Mouse (Mus musculus) MEL (cell line): ENCODE results near the gene Iqschfp. TPM values are rescaled to one million over a fixed set of nuclear protein-coding genes. Genes with fewer than 3 reads are reported as not detected.

ENCODE experiments used
- DNase-seq: peaks from one replicate; pipeline ENCODE4 v3.0.0; 2011; ENCODE audit warnings: low read depth, low spot score
- H3K27ac ChIP-seq: 2 replicates; pipeline ENCODE4 v1.5.1; 2012; ENCODE audit warnings: low read depth, mild to moderate bottlenecking, control low read depth, low read length, moderate library complexity; ENCODE audit not compliant: control insufficient read depth
- H3K27me3 ChIP-seq, 2 experiments: fragments of 150-350 bp in 1 of 2; sonication (generic) in 1 of 2; 2 replicates each; pipeline ENCODE4 v1.6.1; 2012; ENCODE audit warnings: low read length in 2 of 2, mild to moderate bottlenecking in 2 of 2, improper control_type of control experiment in 1 of 2, moderate library complexity in 1 of 2; ENCODE audit not compliant: insufficient read depth in 2 of 2, control insufficient read depth in 1 of 2
- H3K36me3 ChIP-seq, 2 experiments: 2 replicates each; pipeline ENCODE4 v1.6.1; 2012 to 2014; ENCODE audit warnings: low read length in 2 of 2, improper control_type of control experiment in 1 of 2, inconsistent platforms in 1 of 2, mild to moderate bottlenecking in 1 of 2; ENCODE audit not compliant: insufficient read depth in 2 of 2, control insufficient read depth in 1 of 2
- H3K4me1 ChIP-seq, 2 experiments: fragments of 150-350 bp in 1 of 2; sonication (generic) in 1 of 2; 2 replicates each; pipeline ENCODE4 v1.6.1; 2012; ENCODE audit warnings: low read length in 2 of 2, improper control_type of control experiment in 1 of 2, mild to moderate bottlenecking in 1 of 2; ENCODE audit not compliant: insufficient read depth in 2 of 2, control insufficient read depth in 1 of 2
- H3K4me3 ChIP-seq, 2 experiments: fragments of 150-350 bp in 1 of 2; sonication (generic) in 1 of 2; 2 replicates each; pipeline ENCODE4 v1.5.1; 2012; ENCODE audit warnings: low read depth in 2 of 2, low read length in 2 of 2, mild to moderate bottlenecking in 2 of 2, moderate library complexity in 2 of 2, control low read depth in 1 of 2, improper control_type of control experiment in 1 of 2; ENCODE audit not compliant: control insufficient read depth in 1 of 2, insufficient read depth in 1 of 2
- H3K79me2 ChIP-seq: 2 replicates; pipeline ENCODE4 v1.6.1; 2012; ENCODE audit warnings: mild to moderate bottlenecking, low read length, moderate library complexity; ENCODE audit not compliant: control insufficient read depth, poor library complexity, insufficient read depth
- H3K9ac ChIP-seq: 2 replicates; pipeline ENCODE4 v1.6.1; 2012; ENCODE audit warnings: low read depth, mild to moderate bottlenecking, control low read depth, low read length, moderate library complexity; ENCODE audit not compliant: control insufficient read depth, poor library complexity, severe bottlenecking
- H3K9me3 ChIP-seq: fragments of 150-350 bp; sonication (generic); replicated peaks from 2 replicates; pipeline ENCODE4 v1.6.1; 2012; ENCODE audit warnings: mild to moderate bottlenecking, low read length, improper control_type of control experiment, moderate library complexity; ENCODE audit not compliant: insufficient read depth
- CHD2 ChIP-seq: IDR thresholded peaks from 2 replicates; pipeline ENCODE4 v1.6.1; 2011; ENCODE audit warnings: low read length, improper control_type of control experiment
- CTCF ChIP-seq, 3 experiments: IDR thresholded peaks in 2 of 3; conservative IDR thresholded peaks in 1 of 3; 2 replicates each; pipeline ENCODE4 v1.5.1; 2011 to 2012; ENCODE audit warnings: low read length in 3 of 3, low read depth in 2 of 3, mild to moderate bottlenecking in 2 of 3, improper control_type of control experiment in 1 of 3, inconsistent platforms in 1 of 3, mixed read lengths in 1 of 3, moderate library complexity in 1 of 3; ENCODE audit not compliant: control insufficient read depth in 1 of 3, insufficient read depth in 1 of 3, poor library complexity in 1 of 3, severe bottlenecking in 1 of 3
- E2F4 ChIP-seq: IDR thresholded peaks from 2 replicates; pipeline ENCODE4 v1.6.1; 2011; ENCODE audit warnings: low read depth, low read length, improper control_type of control experiment, borderline replicate concordance
- ELF1 ChIP-seq: IDR thresholded peaks from 2 replicates; pipeline ENCODE4 v1.6.1; 2014; ENCODE audit warnings: low read depth, mild to moderate bottlenecking, inconsistent platforms, low read length, improper control_type of control experiment, moderate library complexity
- EP300 ChIP-seq, 2 experiments: IDR thresholded peaks; 2 replicates each; pipeline ENCODE4 v1.6.1; 2011; ENCODE audit warnings: improper control_type of control experiment in 2 of 2, low read length in 2 of 2, low read depth in 1 of 2, mild to moderate bottlenecking in 1 of 2
- JUND ChIP-seq: IDR thresholded peaks from 2 replicates; pipeline ENCODE4 v1.6.1; 2011; ENCODE audit warnings: low read depth, mild to moderate bottlenecking, improper control_type of control experiment, low read length
- MAZ ChIP-seq: IDR thresholded peaks from 2 replicates; pipeline ENCODE4 v1.6.1; 2012; ENCODE audit warnings: low read depth, mild to moderate bottlenecking, inconsistent platforms, low read length, improper control_type of control experiment
- MXI1 ChIP-seq: IDR thresholded peaks from 2 replicates; pipeline ENCODE4 v1.6.1; 2011; ENCODE audit warnings: mild to moderate bottlenecking, low read depth, low read length, improper control_type of control experiment
- MYC ChIP-seq: IDR thresholded peaks from 2 replicates; pipeline ENCODE4 v1.6.1; 2011; ENCODE audit warnings: low read depth, mild to moderate bottlenecking, low read length, improper control_type of control experiment, moderate library complexity
- NELFE ChIP-seq: IDR thresholded peaks from 2 replicates; pipeline ENCODE4 v1.6.1; 2011; ENCODE audit warnings: low read depth, low read length, improper control_type of control experiment
- POLR2AphosphoS5 ChIP-seq: IDR thresholded peaks from 2 replicates; pipeline ENCODE4 v1.6.1; 2012; ENCODE audit warnings: low read depth, borderline replicate concordance, mild to moderate bottlenecking, inconsistent platforms, low read length, moderate library complexity, mixed read lengths
- RCOR1 ChIP-seq: IDR thresholded peaks from 2 replicates; pipeline ENCODE4 v1.6.1; 2012; ENCODE audit warnings: low read depth, mild to moderate bottlenecking, inconsistent platforms, low read length, improper control_type of control experiment
- SIN3A ChIP-seq: IDR thresholded peaks from 2 replicates; pipeline ENCODE4 v1.6.1; 2012; ENCODE audit warnings: low read length, improper control_type of control experiment, inconsistent platforms
- UBTF ChIP-seq: IDR thresholded peaks from 2 replicates; pipeline ENCODE4 v1.6.1; 2012; ENCODE audit warnings: low read depth, mild to moderate bottlenecking, inconsistent platforms, low read length, improper control_type of control experiment, moderate library complexity, borderline replicate concordance; ENCODE audit not compliant: insufficient read depth
- ZKSCAN1 ChIP-seq: IDR thresholded peaks from 2 replicates; pipeline ENCODE4 v1.6.1; 2012; ENCODE audit warnings: low read depth, mild to moderate bottlenecking, inconsistent platforms, low read length, improper control_type of control experiment, moderate library complexity
- ZNF384 ChIP-seq: IDR thresholded peaks from 2 replicates; pipeline ENCODE4 v1.6.1; 2012; ENCODE audit warnings: low read depth, mild to moderate bottlenecking, inconsistent platforms, low read length, improper control_type of control experiment
- polyA plus RNA-seq, 2 experiments: library from polyadenylated mRNA; stranded (reverse) in 1 of 2; unstranded in 1 of 2; fragments of >175 nt in 1 of 2; fragments of >200 nt in 1 of 2; gene quantifications; 2 replicates each; pipeline versions ENCODE4 v1.2.1 to v1.2.4; 2012; ENCODE audit warnings: low replicate concordance in 2 of 2, low read depth in 1 of 2; ENCODE audit not compliant: insufficient read length in 2 of 2, insufficient read depth in 1 of 2, missing spikeins in 1 of 2
- total RNA-seq: library from RNA; depleted of rRNA; stranded (reverse); fragments of 300-350 nt; gene quantifications from 2 replicates; pipeline ENCODE4 v1.2.3, GENCODE M21; 2012

The Iqschfp gene
- total and polyA plus RNA-seq, 3 experiments, result not detected

DNA sequence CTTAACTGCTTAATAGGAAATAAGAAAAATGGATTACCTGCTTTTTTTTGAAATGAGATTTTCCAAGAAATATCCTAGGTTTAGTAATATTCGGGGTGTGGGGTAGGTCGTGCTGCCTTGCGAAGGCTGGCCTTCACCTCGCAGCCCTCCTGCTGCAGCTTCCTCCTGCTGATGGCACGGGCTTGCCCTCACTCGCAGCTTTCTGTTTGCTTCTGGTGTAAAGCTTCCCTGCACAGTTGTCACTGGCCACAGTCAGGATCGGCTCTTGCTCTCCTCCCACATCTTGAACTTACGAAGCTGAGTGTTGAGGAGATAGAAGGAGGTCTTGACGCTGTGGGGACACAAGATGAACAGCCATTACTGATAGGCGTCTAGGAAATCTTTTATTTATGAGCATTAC lies 712.4 kb downstream of the Iqschfp start:
- Histone ChIP-seq H3K4me3 (no peak overlapping the region), H3K79me2 (no peaks in the 10 kb centered on the region), H3K9ac (no peak overlapping the region), H3K27ac (no peak overlapping the region), H3K4me1 (no peaks in the 10 kb centered on the region), H3K27me3 (no peaks in the 10 kb centered on the region), H3K9me3 (no peaks in the 10 kb centered on the region), H3K36me3 (no peaks in the 10 kb centered on the region)
- no peak for TF ChIP-seq MYC
- no peak for TF ChIP-seq ELF1
- no peak for TF ChIP-seq POLR2AphosphoS5
- TF ChIP-seq ZNF384, result no peak
- no peak for TF ChIP-seq E2F4
- no peak for TF ChIP-seq MAZ
- DNase-seq, result no peak

DNA sequence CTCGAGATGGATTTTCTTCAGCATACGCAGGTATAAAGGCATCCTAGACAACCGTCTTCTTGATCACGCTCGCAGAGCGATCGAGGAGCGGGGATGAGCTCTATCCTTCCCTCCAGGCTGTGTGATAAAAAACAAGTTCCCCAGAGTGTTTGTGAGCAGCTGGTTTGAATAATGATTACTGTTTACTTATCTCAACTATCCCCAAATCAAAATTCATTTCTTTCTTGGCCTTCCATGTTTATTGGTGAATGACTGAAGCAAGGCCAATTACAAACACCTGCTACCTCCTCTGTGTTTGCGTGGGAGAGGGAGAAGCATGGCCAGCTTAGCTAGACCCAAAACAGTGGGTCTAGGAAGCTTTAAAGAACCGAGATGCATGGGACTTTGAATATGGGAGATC lies 712.9 kb downstream of the Iqschfp start:
- no peak for TF ChIP-seq ZKSCAN1
- no peak for TF ChIP-seq JUND
- TF ChIP-seq EP300 (IDR thresholded peaks at IDR 0.05; ENCODE audit: low read depth in 1 of 2, low read length in 2 of 2), result no peak
- TF ChIP-seq UBTF, result no peak
- TF ChIP-seq NELFE, result no peak
- no peak for TF ChIP-seq MXI1
- TF ChIP-seq ELF1, result no peak
- TF ChIP-seq RCOR1, result no peak
- no peak for TF ChIP-seq CHD2
- TF ChIP-seq CTCF (IDR thresholded peaks at IDR 0.05 in 2 of 3, conservative IDR thresholded peaks at IDR 0.05 in 1 of 3; ENCODE audit: control insufficient read depth in 1 of 3, insufficient read depth in 1 of 3, low read depth in 2 of 3, low read length in 3 of 3, poor library complexity in 1 of 3, severe bottlenecking in 1 of 3), result no peak
- TF ChIP-seq SIN3A, result no peak
- Histone ChIP-seq H3K27me3 (no peaks in the 10 kb centered on the region), H3K79me2 (no peaks in the 10 kb centered on the region), H3K27ac (no peak overlapping the region), H3K4me3 (no peak overlapping the region), H3K36me3 (no peaks in the 10 kb centered on the region), H3K9me3 (no peaks in the 10 kb centered on the region), H3K9ac (no peak overlapping the region), H3K4me1 (no peaks in the 10 kb centered on the region)
- DNase-seq, result no peak
